Mouse (Mus musculus): ENCODE data around the gene Slc35c2. TPM values are rescaled to one million over a fixed set of nuclear protein-coding genes. Genes with fewer than 3 reads are reported as not detected.

The Slc35c2 gene
- polyA plus RNA-seq (2015; fragmentation: Illumina TruSeq; extraction: RNeasy Lipid Tissue Mini Kit (QIAGEN cat#74804); ENCODE audit: insufficient read depth, low replicate concordance) = 33.1 TPM

GRCm38 (mm10) chr2:165287202-165287984 lies at the start of gene Slc35c2:
Slc35c2 (minus strand) TSS chr2:165287869.

GRCm38 (mm10) chr2:165326304-165327190 lies 38.9 kb upstream of the Slc35c2 start, which contains the start of gene Elmo2:
Elmo2 (minus strand) TSS chr2:165326479.

GRCm38 (mm10) chr2:165234613-165235291 lies 52.9 kb downstream of the Slc35c2 start, which contains the start of gene Cdh22:
Cdh22 (minus strand) TSS chr2:165234853.

Other genes with a start within 250 kb of the Slc35c2 start
- gene Cd40, start 232.2 kb downstream of the Slc35c2 start, polyA plus RNA-seq (2015; fragmentation: Illumina TruSeq; extraction: RNeasy Lipid Tissue Mini Kit (QIAGEN cat#74804); ENCODE audit: insufficient read depth, low replicate concordance) = 66.8 TPM
- gene 1700025C18Rik, start 197.1 kb downstream of the Slc35c2 start, polyA plus RNA-seq (2015; fragmentation: Illumina TruSeq; extraction: RNeasy Lipid Tissue Mini Kit (QIAGEN cat#74804); ENCODE audit: insufficient read depth, low replicate concordance) = not detected
- gene Cdh22, start 53.0 kb downstream of the Slc35c2 start, polyA plus RNA-seq (2015; fragmentation: Illumina TruSeq; extraction: RNeasy Lipid Tissue Mini Kit (QIAGEN cat#74804); ENCODE audit: insufficient read depth, low replicate concordance) = 0.19 TPM
- gene Elmo2, start 38.6 kb upstream of the Slc35c2 start, polyA plus RNA-seq (2015; fragmentation: Illumina TruSeq; extraction: RNeasy Lipid Tissue Mini Kit (QIAGEN cat#74804); ENCODE audit: insufficient read depth, low replicate concordance) = 27.9 TPM
- gene Zfp663, start 80.9 kb upstream of the Slc35c2 start, polyA plus RNA-seq (2015; fragmentation: Illumina TruSeq; extraction: RNeasy Lipid Tissue Mini Kit (QIAGEN cat#74804); ENCODE audit: insufficient read depth, low replicate concordance) = not detected
- gene Zfp334, start 100.4 kb upstream of the Slc35c2 start, polyA plus RNA-seq (2015; fragmentation: Illumina TruSeq; extraction: RNeasy Lipid Tissue Mini Kit (QIAGEN cat#74804); ENCODE audit: insufficient read depth, low replicate concordance) = 0.87 TPM
- gene Ocstamp, start 112.5 kb upstream of the Slc35c2 start, polyA plus RNA-seq (2015; fragmentation: Illumina TruSeq; extraction: RNeasy Lipid Tissue Mini Kit (QIAGEN cat#74804); ENCODE audit: insufficient read depth, low replicate concordance) = 0.79 TPM
- gene Slc13a3, start 185.4 kb upstream of the Slc35c2 start, polyA plus RNA-seq (2015; fragmentation: Illumina TruSeq; extraction: RNeasy Lipid Tissue Mini Kit (QIAGEN cat#74804); ENCODE audit: insufficient read depth, low replicate concordance) = 0.26 TPM
- 18.6 TPM for gene Trp53rka, start 205.5 kb upstream of the Slc35c2 start, polyA plus RNA-seq (2015; fragmentation: Illumina TruSeq; extraction: RNeasy Lipid Tissue Mini Kit (QIAGEN cat#74804); ENCODE audit: insufficient read depth, low replicate concordance)
- gene Slc2a10, start 215.9 kb upstream of the Slc35c2 start, polyA plus RNA-seq (2015; fragmentation: Illumina TruSeq; extraction: RNeasy Lipid Tissue Mini Kit (QIAGEN cat#74804); ENCODE audit: insufficient read depth, low replicate concordance) = 0.57 TPM

Measured in spleen, adult 10 weeks (tissue).